Comparison of ENCODE assay signal across 8 mouse cellular contexts in the genomic region with DNA sequence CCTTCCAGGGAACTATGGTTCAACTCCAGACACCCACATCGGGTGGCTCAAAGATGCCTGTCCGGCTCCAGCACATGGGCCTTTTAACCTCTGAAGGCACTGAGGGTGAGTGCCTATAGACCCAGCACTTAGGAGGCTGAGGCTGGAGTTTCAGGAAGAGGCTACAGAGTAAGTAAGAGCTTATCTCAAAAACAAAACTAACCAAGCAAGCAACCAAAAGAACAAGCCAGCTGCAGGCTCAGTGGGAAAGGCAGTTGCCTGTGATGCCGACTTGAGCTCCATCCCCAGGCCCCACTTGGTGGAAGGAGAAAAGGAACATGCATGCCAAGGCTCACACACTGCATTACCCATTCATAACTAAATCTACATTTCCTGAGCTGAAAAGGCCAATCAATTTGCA. TPM values are rescaled to one million over a fixed set of nuclear protein-coding genes. Genes with fewer than 3 reads are reported as not detected.
DNase-seq lines count a peak whose midpoint lies in the region; ATAC-seq and TF ChIP-seq lines count a peak whose summit lies in the region.

No protein-coding gene starts in this region.

- TF ChIP-seq CTCF in gastrocnemius, adult 2 months (IDR thresholded peaks at IDR 0.05): no peak

- H3K9me3 ChIP-seq in hindbrain, embryonic 13.5 days: no peaks in the 10 kb centered on the region; the same call in 1 of the 2 replicates
- no peaks in the 10 kb centered on the region; the same call in 1 of the 2 replicates for H3K9me3 ChIP-seq in midbrain, embryonic 11.5 days (ENCODE audit: control insufficient read depth, low read length)

- H3K36me3 ChIP-seq in hindbrain, embryonic 13.5 days: no peaks in the 10 kb centered on the region
- no peaks in the 10 kb centered on the region for H3K36me3 ChIP-seq in midbrain, embryonic 11.5 days (ENCODE audit: control insufficient read depth, insufficient read depth, low read length)

- H3K27me3 ChIP-seq in hindbrain, embryonic 13.5 days: peaks cover 31% of the 10 kb centered on the region
- peaks cover 18% of the 10 kb centered on the region for H3K27me3 ChIP-seq in midbrain, embryonic 11.5 days (ENCODE audit: control insufficient read depth, insufficient read depth, low read length)

- H3K4me2 ChIP-seq in hindbrain, embryonic 13.5 days: peak overlapping the region; percentile 86
- H3K4me2 ChIP-seq in midbrain, embryonic 11.5 days: no peak overlapping the region; the same call in 1 of the 2 replicates

- H3K4me1 ChIP-seq in hindbrain, embryonic 13.5 days (replicated peaks): peaks cover 20% of the 10 kb centered on the region
- peaks cover 5% of the 10 kb centered on the region for H3K4me1 ChIP-seq in midbrain, embryonic 11.5 days (ENCODE audit: control insufficient read depth, insufficient read depth, low read length)

- peak overlapping the region; percentile 93 for H3K27ac ChIP-seq in gastrocnemius, adult 2 months
- H3K27ac ChIP-seq in hindbrain, embryonic 13.5 days: no peak overlapping the region
- H3K27ac ChIP-seq in midbrain, embryonic 11.5 days (ENCODE audit: low read depth, low read length): no peak overlapping the region

- H3K9ac ChIP-seq in hindbrain, embryonic 13.5 days: no peak overlapping the region
- H3K9ac ChIP-seq in midbrain, embryonic 11.5 days (ENCODE audit: low read length): no peak overlapping the region

- peak overlapping the region; percentile 82 for H3K4me3 ChIP-seq in gastrocnemius, adult 2 months
- H3K4me3 ChIP-seq in hindbrain, embryonic 13.5 days: no peak overlapping the region
- H3K4me3 ChIP-seq in midbrain, embryonic 11.5 days (ENCODE audit: low read depth, low read length): no peak overlapping the region

- WGBS in hindbrain, embryonic 13.5 days: 68% methylated on average over 3 of the region's 3 CpGs
- 65% methylated on average over 3 of the region's 3 CpGs for WGBS in midbrain, embryonic 11.5 days

- no peak for DNase-seq in gastrocnemius, adult 2 months
- no peak for DNase-seq in gastrocnemius, postnatal 10 days
- DNase-seq in A20 (ENCODE audit: low read depth, low spot score): peak; percentile 41
- peak; percentile 88 for DNase-seq in midbrain, embryonic 11.5 days (ENCODE audit: low spot score, missing footprints)
- DNase-seq in frontal cortex, postnatal 36 days (ENCODE audit: low spot score in 2 of 2): no peak
- no peak for DNase-seq in B cell, adult 2 months
- no peak for DNase-seq in embryo, embryonic 10 days (ENCODE audit: low spot score)

- intact Hi-C loops in gastrocnemius, adult 2 months (cut with DNase I): loop anchor here (10.0 kb wide), 1 partner anchor 204 kb away; no protein-coding TSS in a partner anchor

- no peak for ATAC-seq in hindbrain, embryonic 13.5 days (ENCODE audit: low FRiP score)
- ATAC-seq in midbrain, embryonic 11.5 days (ENCODE audit: low FRiP score): no peak

RNA-seq across cellular contexts. Expression of gene Ccdc69, which starts 0.6 kb away (rescaled TPM):
- total RNA-seq in gastrocnemius, adult 2 months (2021): 1 to 10 TPM; 3.6 to 3.9 TPM
- 10 to 100 TPM; 14.1 to 14.4 TPM for total RNA-seq in gastrocnemius, postnatal 10 days (2021)
- 0.22 and 0.31 TPM in 2 replicates for polyA plus RNA-seq in hindbrain, embryonic 13.5 days (2015; fragmentation: Nextera tagmentation; extraction: Ambion mirVana)
- 0.37 and 0.41 TPM in 2 replicates for polyA plus RNA-seq in midbrain, embryonic 11.5 days (2014; fragmentation: Nextera tagmentation; extraction: Ambion mirVana)

RNA-seq across cellular contexts. Expression of gene Gm2a, which starts 19.4 kb away (rescaled TPM):
- total RNA-seq in gastrocnemius, adult 2 months (2021): 1 to 10 TPM; 6.5 to 6.7 TPM
- 10 to 100 TPM; 12.3 to 14.5 TPM for total RNA-seq in gastrocnemius, postnatal 10 days (2021)
- 19.2 and 20.3 TPM in 2 replicates for polyA plus RNA-seq in hindbrain, embryonic 13.5 days (2015; fragmentation: Nextera tagmentation; extraction: Ambion mirVana)
- polyA plus RNA-seq in midbrain, embryonic 11.5 days (2014; fragmentation: Nextera tagmentation; extraction: Ambion mirVana): 14.0 and 15.0 TPM in 2 replicates

RNA-seq across cellular contexts. Expression of gene Anxa6, which starts 45.3 kb away (rescaled TPM):
- 100 to 1,000 TPM; 166 to 187 TPM for total RNA-seq in gastrocnemius, adult 2 months (2021)
- total RNA-seq in gastrocnemius, postnatal 10 days (2021): 100 to 1,000 TPM; 297 to 313 TPM
- 59.3 and 61.1 TPM in 2 replicates for polyA plus RNA-seq in hindbrain, embryonic 13.5 days (2015; fragmentation: Nextera tagmentation; extraction: Ambion mirVana)
- polyA plus RNA-seq in midbrain, embryonic 11.5 days (2014; fragmentation: Nextera tagmentation; extraction: Ambion mirVana): 71.2 and 77.6 TPM in 2 replicates

Comparison
In these comparisons a context has a peak if more than half of its experiments do, and no peak if none do; other contexts are left out.
1. DNase-seq: peak in A20 (single experiment) and midbrain, embryonic 11.5 days (single experiment); none in gastrocnemius, adult 2 months (single experiment), gastrocnemius, postnatal 10 days (single experiment), frontal cortex, postnatal 36 days (0 of 2), B cell, adult 2 months (0 of 2) and embryo, embryonic 10 days (single experiment).